Mouse (Mus musculus) thymus, postnatal 10 days (tissue): ENCODE data around the gene Slc27a3.
A peak's percentile ranks its signal among the peaks of the same experiment; 100 is the strongest.

Source experiments
- DNase-seq, 2 experiments: peaks; one replicate each; pipeline ENCODE4 v3.0.0; 2021; ENCODE audit warnings: low spot score in 2 of 2

The Slc27a3 gene

GRCm38 (mm10) chr3:90389511-90390490, at the start of gene Slc27a3:
Gene Slc27a3 (minus strand): TSS chr3:90389938.
- DNase-seq, result no peak

- DNase-seq, result no peak
These were observed 47.4 kb upstream of the Slc27a3 start for GRCm38 (mm10) chr3:90437131-90437530.

- no peak for DNase-seq
These were observed 44.5 kb upstream of the Slc27a3 start for GRCm38 (mm10) chr3:90434073-90434730.

GRCm38 (mm10) chr3:90433381-90434020, 43.8 kb upstream of the Slc27a3 start, which contains the start of gene Ints3:
Gene Ints3 (minus strand): TSS chr3:90433622.
- peak; percentile 97 to 99 for DNase-seq

- peak in 1 of 2 experiments; percentile 49 for DNase-seq
These were observed 43.1 kb upstream of the Slc27a3 start for GRCm38 (mm10) chr3:90432811-90433219.

- no peak for DNase-seq
These were observed 42.6 kb upstream of the Slc27a3 start for GRCm38 (mm10) chr3:90432348-90432747.

- no peak for DNase-seq
These were observed 39.8 kb upstream of the Slc27a3 start for GRCm38 (mm10) chr3:90429576-90429975.

GRCm38 (mm10) chr3:90428186-90428585, 38.4 kb upstream of the Slc27a3 start:
- DNase-seq, result no peak

GRCm38 (mm10) chr3:90427574-90427973, 37.8 kb upstream of the Slc27a3 start:
- no peak for DNase-seq

- no peak for DNase-seq
These were observed 35.8 kb upstream of the Slc27a3 start for GRCm38 (mm10) chr3:90425499-90425898.

- no peak for DNase-seq
These were observed 33.8 kb upstream of the Slc27a3 start for GRCm38 (mm10) chr3:90423549-90423948.

GRCm38 (mm10) chr3:90420696-90421095, 31.0 kb upstream of the Slc27a3 start:
- DNase-seq, result no peak

GRCm38 (mm10) chr3:90413011-90413396, 23.3 kb upstream of the Slc27a3 start:
- DNase-seq, result no peak

GRCm38 (mm10) chr3:90412312-90413010, 22.7 kb upstream of the Slc27a3 start:
- DNase-seq, result peak; percentile 15 to 67

- no peak for DNase-seq
These were observed 19.0 kb upstream of the Slc27a3 start for GRCm38 (mm10) chr3:90408721-90409120.

GRCm38 (mm10) chr3:90406414-90406813, 16.7 kb upstream of the Slc27a3 start:
- DNase-seq, result no peak

GRCm38 (mm10) chr3:90404609-90405008, 14.9 kb upstream of the Slc27a3 start:
- DNase-seq, result no peak

GRCm38 (mm10) chr3:90404121-90404520, 14.4 kb upstream of the Slc27a3 start:
- DNase-seq, result no peak

- no peak for DNase-seq
These were observed 11.3 kb upstream of the Slc27a3 start for GRCm38 (mm10) chr3:90400993-90401392.

GRCm38 (mm10) chr3:90395629-90396028, 5.9 kb upstream of the Slc27a3 start:
- DNase-seq, result no peak

- no peak for DNase-seq
These were observed 2.9 kb upstream of the Slc27a3 start for GRCm38 (mm10) chr3:90392661-90393060.

- no peak for DNase-seq
These were observed 2.2 kb upstream of the Slc27a3 start for GRCm38 (mm10) chr3:90391941-90392340.
